Mouse (Mus musculus): Measurements from ENCODE around the gene Map3k5.
"Not testable (repeated sequence)": the region's sequence is repeated elsewhere in the genome, so short reads cannot be mapped to it uniquely, and the experiment has no call there.

Map3k5 gene

GRCm38 (mm10) chr10:19966597-19966996 lies 32.3 kb downstream of the Map3k5 start:
- no peak for DNase-seq (ENCODE audit: low read depth, low spot score)

GRCm38 (mm10) chr10:19968445-19968844 lies 34.2 kb downstream of the Map3k5 start:
- no peak for DNase-seq (ENCODE audit: low read depth, low spot score)

GRCm38 (mm10) chr10:19969831-19970460 lies 35.7 kb downstream of the Map3k5 start:
- DNase-seq (ENCODE audit: low read depth, low spot score) = no peak

GRCm38 (mm10) chr10:19971491-19971890 lies 37.2 kb downstream of the Map3k5 start:
- DNase-seq (ENCODE audit: low read depth, low spot score) = not testable (repeated sequence)

GRCm38 (mm10) chr10:19973321-19974108 lies 39.2 kb downstream of the Map3k5 start:
- no peak for DNase-seq (ENCODE audit: low read depth, low spot score)

- no peak for DNase-seq (ENCODE audit: low read depth, low spot score)
Observed at GRCm38 (mm10) chr10:19977557-19977956, 43.3 kb downstream of the Map3k5 start.

GRCm38 (mm10) chr10:19978662-19979199 lies 44.5 kb downstream of the Map3k5 start:
- no peak for DNase-seq (ENCODE audit: low read depth, low spot score)

- DNase-seq (ENCODE audit: low read depth, low spot score) = no peak
Observed at GRCm38 (mm10) chr10:19987736-19988135, 53.5 kb downstream of the Map3k5 start.

GRCm38 (mm10) chr10:19989986-19990385 lies 55.7 kb downstream of the Map3k5 start:
- no peak for DNase-seq (ENCODE audit: low read depth, low spot score)

GRCm38 (mm10) chr10:19990638-19991037 lies 56.4 kb downstream of the Map3k5 start:
- no peak for DNase-seq (ENCODE audit: low read depth, low spot score)

- DNase-seq (ENCODE audit: low read depth, low spot score) = no peak
Observed at GRCm38 (mm10) chr10:19991237-19991865, 57.1 kb downstream of the Map3k5 start.

GRCm38 (mm10) chr10:19991866-19992252 lies 57.6 kb downstream of the Map3k5 start:
- no peak for DNase-seq (ENCODE audit: low read depth, low spot score)

GRCm38 (mm10) chr10:19994469-19995450 lies 60.5 kb downstream of the Map3k5 start:
- DNase-seq (ENCODE audit: low read depth, low spot score) = no peak

GRCm38 (mm10) chr10:19996151-19996550 lies 61.9 kb downstream of the Map3k5 start:
- DNase-seq (ENCODE audit: low read depth, low spot score) = no peak

GRCm38 (mm10) chr10:19999703-20000407 lies 65.6 kb downstream of the Map3k5 start:
- DNase-seq (ENCODE audit: low read depth, low spot score) = no peak

GRCm38 (mm10) chr10:20000408-20000770 lies 66.1 kb downstream of the Map3k5 start:
- no peak for DNase-seq (ENCODE audit: low read depth, low spot score)

- DNase-seq (ENCODE audit: low read depth, low spot score) = peak; percentile 18
Observed at GRCm38 (mm10) chr10:20001990-20002389, 67.7 kb downstream of the Map3k5 start.

- no peak for DNase-seq (ENCODE audit: low read depth, low spot score)
Observed at GRCm38 (mm10) chr10:20003006-20003405, 68.7 kb downstream of the Map3k5 start.

GRCm38 (mm10) chr10:20004786-20005185 lies 70.5 kb downstream of the Map3k5 start:
- no peak for DNase-seq (ENCODE audit: low read depth, low spot score)

- no peak for DNase-seq (ENCODE audit: low read depth, low spot score)
Observed at GRCm38 (mm10) chr10:20005491-20005952, 71.2 kb downstream of the Map3k5 start.
